ENCODE assay signal across 14 mouse cellular contexts in the genomic region with DNA sequence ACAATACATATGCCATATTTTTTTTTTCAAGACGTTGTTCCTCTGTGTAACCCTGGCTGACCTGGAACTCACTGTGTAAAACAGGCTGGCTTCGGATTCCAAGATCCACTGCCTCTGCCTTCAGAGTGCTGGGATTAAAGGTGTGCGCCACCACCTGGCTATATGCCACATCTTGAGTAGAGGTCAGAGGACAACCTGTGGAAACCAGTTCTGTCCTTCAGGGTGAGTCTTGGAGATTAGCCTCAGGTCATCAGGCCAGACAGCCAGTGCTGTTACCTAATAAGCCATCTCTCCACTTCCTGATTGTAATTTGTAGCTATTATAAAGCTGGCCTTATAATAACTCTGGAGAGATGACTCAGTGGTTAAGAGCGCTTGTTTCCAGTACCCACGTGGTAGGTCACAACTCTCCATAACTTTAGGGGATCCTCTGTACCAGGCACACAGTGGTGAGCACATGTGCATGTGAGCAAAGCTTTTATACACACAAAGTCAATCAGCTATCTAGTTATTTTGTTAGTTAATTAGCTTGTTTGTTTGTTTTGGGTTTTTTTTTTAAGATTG. TPM values are rescaled to one million over a fixed set of nuclear protein-coding genes. Genes with fewer than 3 reads are reported as not detected.
A peak's percentile ranks its signal among the peaks of the same experiment; 100 is the strongest.
DNase-seq lines count a peak whose midpoint lies in the region; ATAC-seq and TF ChIP-seq lines count a peak whose summit lies in the region.
"Had no signal": no experiment of that assay in that cellular context is flagged by ENCODE, and none has a peak within 500 bp of the region (broad histone marks: within the 10 kb centered on the region; RNA-seq: fewer than 3 reads in every experiment).

No protein-coding gene starts in this region.

- no peak for TF ChIP-seq CTCF in liver, adult 2 months (IDR thresholded peaks at IDR 0.05; ENCODE audit: low read depth, low read length)
- TF ChIP-seq CTCF in liver, postnatal 0 days (IDR thresholded peaks at IDR 0.05; ENCODE audit: low read depth), result no peak
- peak; percentile 32; the same call in 1 of the 2 replicates for TF ChIP-seq CTCF in stomach, postnatal 0 days (IDR thresholded peaks at IDR 0.05; ENCODE audit: low read depth)

- no peaks in the 10 kb centered on the region for H3K27me3 ChIP-seq in liver, adult 2 months (ENCODE audit: control insufficient read depth, insufficient read depth, low read length)
- no peaks in the 10 kb centered on the region for H3K27me3 ChIP-seq in liver, postnatal 0 days (ENCODE audit: insufficient read depth, low read length)
- H3K27me3 ChIP-seq in stomach, postnatal 0 days (ENCODE audit: control insufficient read depth, insufficient read depth, low read length), result no peaks in the 10 kb centered on the region
- H3K27me3 ChIP-seq: embryonic facial prominence, embryonic 12.5 days; heart, embryonic 13.5 days; neural tube, embryonic 12.5 days had no signal

- intact Hi-C loops in heart, postnatal 25 days (cut with DNase I), result no loop called here

- H3K9me3 ChIP-seq in liver, postnatal 0 days (ENCODE audit: low read length), result peaks cover 3% of the 10 kb centered on the region
- H3K9me3 ChIP-seq in stomach, postnatal 0 days (ENCODE audit: control insufficient read depth, low read length), result no peaks in the 10 kb centered on the region
- H3K9me3 ChIP-seq: embryonic facial prominence, embryonic 12.5 days; neural tube, embryonic 12.5 days had no signal

- TF ChIP-seq EP300 in liver, postnatal 0 days (IDR thresholded peaks at IDR 0.05; ENCODE audit: low read depth), result no peak
- no peak for TF ChIP-seq EP300 in stomach, postnatal 0 days (optimal IDR thresholded peaks at IDR 0.05)

- no peak overlapping the region for H3K4me3 ChIP-seq in liver, adult 2 months (ENCODE audit: insufficient read depth, low read depth, low read length)
- no peak overlapping the region for H3K4me3 ChIP-seq in liver, postnatal 0 days (ENCODE audit: low read depth, low read length)
- H3K4me3 ChIP-seq in stomach, postnatal 0 days (ENCODE audit: low read depth, low read length), result no peak overlapping the region
- H3K4me3 ChIP-seq: embryonic facial prominence, embryonic 12.5 days; heart, embryonic 13.5 days; hindbrain, embryonic 10.5 days; neural tube, embryonic 12.5 days had no signal

- no peak overlapping the region for H3K9ac ChIP-seq in liver, adult 2 months (ENCODE audit: low read depth, low read length)
- no peak overlapping the region for H3K9ac ChIP-seq in liver, postnatal 0 days (replicated peaks)
- no peak overlapping the region for H3K9ac ChIP-seq in stomach, postnatal 0 days (ENCODE audit: low read length)
- H3K9ac ChIP-seq: embryonic facial prominence, embryonic 12.5 days; heart, embryonic 13.5 days; neural tube, embryonic 12.5 days had no signal

- no peak for ATAC-seq in liver, postnatal 0 days
- ATAC-seq in stomach, postnatal 0 days (ENCODE audit: low FRiP score, low TSS enrichment), result peak; percentile 73

- WGBS in liver, adult 2 months, result 88% methylated on average over 5 of the region's 5 CpGs
- 79% methylated on average over 5 of the region's 5 CpGs for WGBS in liver, postnatal 0 days (ENCODE audit: insufficient replicate concordance)
- WGBS in stomach, postnatal 0 days, result 62% methylated on average over 5 of the region's 5 CpGs

- DNase-seq in liver, adult 2 months (ENCODE audit: extremely low read depth, low read depth, low spot score), result peak; percentile 31
- no peak for DNase-seq in liver, postnatal 0 days
- DNase-seq in ES-CJ7 (ENCODE audit: low read depth, low spot score), result peak; percentile 71
- peak; percentile 72 to 73 for DNase-seq in kidney, adult 8-10 months
- DNase-seq in stomach, postnatal 0 days (ENCODE audit: low spot score), result peak; percentile 36
- DNase-seq in spleen, postnatal 36 days (ENCODE audit: low spot score in 2 of 2), result no peak
- DNase-seq in heart, postnatal 25 days (ENCODE audit: low spot score), result no peak
- DNase-seq: cerebellum, adult 11 months; gastrocnemius, postnatal 36 days; right cerebral cortex, postnatal 25 days had no signal

- H3K27ac ChIP-seq in liver, adult 2 months (replicated peaks; ENCODE audit: insufficient read depth, low read depth, low read length), result no peak overlapping the region
- no peak overlapping the region for H3K27ac ChIP-seq in liver, postnatal 0 days (ENCODE audit: low read depth)
- no peak overlapping the region for H3K27ac ChIP-seq in stomach, postnatal 0 days (replicated peaks)
- H3K27ac ChIP-seq: embryonic facial prominence, embryonic 12.5 days; heart, embryonic 13.5 days; hindbrain, embryonic 10.5 days; neural tube, embryonic 12.5 days had no signal

- H3K4me2 ChIP-seq in liver, postnatal 0 days (ENCODE audit: low read depth, low read length), result no peak overlapping the region
- H3K4me2 ChIP-seq in stomach, postnatal 0 days (replicated peaks; ENCODE audit: low read depth), result no peak overlapping the region
- H3K4me2 ChIP-seq: embryonic facial prominence, embryonic 12.5 days; heart, embryonic 13.5 days; neural tube, embryonic 12.5 days had no signal

- no peak for TF ChIP-seq POLR2A in liver, adult 2 months (IDR thresholded peaks at IDR 0.05; ENCODE audit: extremely low read depth, insufficient read depth, low read length)

- H3K79me2 ChIP-seq in liver, adult 2 months (ENCODE audit: control insufficient read depth, insufficient read depth, low read length), result 0 out of 2 replicates have a peak, but pooled peaks cover 2% of the 10 kb centered on the region

- H3K4me1 ChIP-seq in liver, adult 2 months (ENCODE audit: control insufficient read depth, insufficient read depth, low read length), result no peaks in the 10 kb centered on the region
- peaks cover 11% of the 10 kb centered on the region for H3K4me1 ChIP-seq in liver, postnatal 0 days (ENCODE audit: insufficient read depth)
- H3K4me1 ChIP-seq in stomach, postnatal 0 days (replicated peaks; ENCODE audit: control insufficient read depth, insufficient read depth), result no peaks in the 10 kb centered on the region
- H3K4me1 ChIP-seq: embryonic facial prominence, embryonic 12.5 days had no signal

- H3K36me3 ChIP-seq in liver, adult 2 months (ENCODE audit: control insufficient read depth, insufficient read depth, low read length), result no peaks in the 10 kb centered on the region
- H3K36me3 ChIP-seq in liver, postnatal 0 days (replicated peaks; ENCODE audit: insufficient read depth, low read length), result no peaks in the 10 kb centered on the region
- H3K36me3 ChIP-seq in stomach, postnatal 0 days (ENCODE audit: control insufficient read depth, insufficient read depth, low read length), result no peaks in the 10 kb centered on the region
- H3K36me3 ChIP-seq: embryonic facial prominence, embryonic 12.5 days; heart, embryonic 13.5 days; neural tube, embryonic 12.5 days had no signal

RNA-seq across cellular contexts. Expression of a gene that starts 15.1 kb away (rescaled TPM):
- total RNA-seq in liver, adult 2 months (2014; rRNA removed), result 31.2 and 33.7 TPM in 2 replicates
- polyA plus RNA-seq in liver, adult 2 months (2012; rRNA removed), result 6.8 and 7.3 TPM in 2 replicates
- polyA plus RNA-seq in liver, postnatal 0 days (2015; fragmentation: Nextera tagmentation; extraction: Ambion mirVana), result 11.5 and 11.9 TPM in 2 replicates
- polyA plus RNA-seq in stomach, postnatal 0 days (2015; fragmentation: Nextera tagmentation; extraction: Ambion mirVana), result 25.7 and 26.0 TPM in 2 replicates
- total RNA-seq in heart, postnatal 25 days (2021), result 100 to 1,000 TPM; 104 to 105 TPM

RNA-seq across cellular contexts. Expression of a gene that starts 15.9 kb away (rescaled TPM):
- total RNA-seq in liver, adult 2 months (2014; rRNA removed), result 15.3 and 20.3 TPM in 2 replicates
- polyA plus RNA-seq in liver, adult 2 months (2012; rRNA removed), result 3.3 and 4.4 TPM in 2 replicates
- 14.9 and 17.2 TPM in 2 replicates for polyA plus RNA-seq in liver, postnatal 0 days (2015; fragmentation: Nextera tagmentation; extraction: Ambion mirVana)
- 28.8 and 30.3 TPM in 2 replicates for polyA plus RNA-seq in stomach, postnatal 0 days (2015; fragmentation: Nextera tagmentation; extraction: Ambion mirVana)
- 10 to 100 TPM; 48.8 to 55.6 TPM for total RNA-seq in heart, postnatal 25 days (2021)

Comparison
In these comparisons a context has a peak if more than half of its experiments do, and no peak if none do; other contexts are left out.
1. DNase-seq: peak in liver, adult 2 months (single experiment), ES-CJ7 (single experiment), kidney, adult 8-10 months (2 of 2) and stomach, postnatal 0 days (single experiment); none in liver, postnatal 0 days (single experiment), spleen, postnatal 36 days (0 of 2) and heart, postnatal 25 days (single experiment).